Mouse (Mus musculus) small intestine, adult 2 months (tissue): Measurements from ENCODE around the gene Cog2. TPM values are rescaled to one million over a fixed set of nuclear protein-coding genes. Genes with fewer than 3 reads are reported as not detected.
A peak's percentile ranks its signal among the peaks of the same experiment; 100 is the strongest.

Experiments used
- H3K27ac ChIP-seq: fragments of 200-500 bp; 2 replicates; pipeline ENCODE4 v1.5.1; 2012; ENCODE audit warnings: low read depth, low read length, control low read depth, inconsistent platforms; ENCODE audit not compliant: insufficient read depth
- H3K27me3 ChIP-seq: fragments of 200-500 bp; 2 replicates; pipeline ENCODE4 v1.6.1; 2012; ENCODE audit warnings: mild to moderate bottlenecking, moderate library complexity, low read length, inconsistent platforms; ENCODE audit not compliant: control insufficient read depth, insufficient read depth
- H3K36me3 ChIP-seq: fragments of 200-500 bp; 2 replicates; pipeline ENCODE4 v1.6.1; 2012; ENCODE audit warnings: mild to moderate bottlenecking, low read length, control low read depth, inconsistent platforms; ENCODE audit not compliant: control insufficient read depth, insufficient read depth
- H3K4me1 ChIP-seq: fragments of 200-500 bp; 2 replicates; pipeline ENCODE4 v1.6.1; 2012; ENCODE audit warnings: low read length, inconsistent platforms, mixed read lengths; ENCODE audit not compliant: control insufficient read depth, insufficient read depth, insufficient read length
- H3K4me3 ChIP-seq: fragments of 200-500 bp; 2 replicates; pipeline ENCODE4 v1.5.1; 2012; ENCODE audit warnings: low read depth, mild to moderate bottlenecking, control low read depth, inconsistent platforms, low read length, moderate library complexity
- CTCF ChIP-seq: fragments of 200-500 bp; IDR thresholded peaks from 2 replicates; pipeline ENCODE4 v1.5.1; 2012; ENCODE audit warnings: low read depth, mild to moderate bottlenecking, control low read depth, inconsistent platforms, low read length, moderate library complexity, mixed read lengths; ENCODE audit not compliant: insufficient replicate concordance, insufficient read length; ENCODE audit errors: extremely low read depth
- POLR2A ChIP-seq: fragments of 200-500 bp; IDR thresholded peaks from 2 replicates; pipeline ENCODE4 v1.6.1; 2012; ENCODE audit warnings: low read depth, mild to moderate bottlenecking, control low read depth, inconsistent platforms, low read length, moderate library complexity
- WGBS: fragments of 180-500 bp; shearing (Covaris S2); methylation state at CpG from one replicate; pipeline ENCODE4 v1.1.7; 2018; 5-methylcytosine and 5-hydroxymethylcytosine counted together
- polyA plus RNA-seq: library from polyadenylated mRNA; depleted of rRNA; stranded (reverse); fragments of >200 nt; gene quantifications from 2 replicates; pipeline ENCODE4 v1.2.3, GENCODE M21; 2012

The Cog2 gene
- polyA plus RNA-seq, 1 experiment, result 14.7 TPM

DNA sequence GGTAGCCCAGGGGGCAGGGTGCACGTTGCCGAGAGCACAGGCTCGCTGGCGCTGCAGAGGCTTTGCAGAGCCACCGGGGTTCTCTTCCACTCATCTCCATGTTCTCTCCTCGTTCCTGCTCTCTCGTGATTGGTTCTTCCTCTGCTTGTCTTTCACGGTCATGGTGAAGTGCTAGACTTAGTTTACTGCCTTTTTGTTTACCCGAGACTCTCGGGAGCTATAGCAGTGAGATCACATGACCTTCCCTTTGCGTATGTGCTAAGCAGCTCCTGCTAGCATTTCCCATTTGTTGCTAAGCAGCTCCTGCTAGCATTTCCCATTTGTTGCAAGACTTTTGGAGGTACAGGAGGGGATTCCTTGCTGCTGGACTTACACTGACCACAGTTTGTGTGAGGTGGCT, 26.7 kb downstream of the Cog2 start:
- 55% methylated on average over 11 of the region's 11 CpGs for WGBS
- no peaks in the 10 kb centered on the region for H3K4me1 ChIP-seq
- no peaks in the 10 kb centered on the region for H3K27me3 ChIP-seq
- TF ChIP-seq CTCF (no peak), POLR2A (no peak)
- no peak overlapping the region for H3K27ac ChIP-seq
- H3K4me3 ChIP-seq, result no peak overlapping the region
- peaks cover 86% of the 10 kb centered on the region for H3K36me3 ChIP-seq

DNA sequence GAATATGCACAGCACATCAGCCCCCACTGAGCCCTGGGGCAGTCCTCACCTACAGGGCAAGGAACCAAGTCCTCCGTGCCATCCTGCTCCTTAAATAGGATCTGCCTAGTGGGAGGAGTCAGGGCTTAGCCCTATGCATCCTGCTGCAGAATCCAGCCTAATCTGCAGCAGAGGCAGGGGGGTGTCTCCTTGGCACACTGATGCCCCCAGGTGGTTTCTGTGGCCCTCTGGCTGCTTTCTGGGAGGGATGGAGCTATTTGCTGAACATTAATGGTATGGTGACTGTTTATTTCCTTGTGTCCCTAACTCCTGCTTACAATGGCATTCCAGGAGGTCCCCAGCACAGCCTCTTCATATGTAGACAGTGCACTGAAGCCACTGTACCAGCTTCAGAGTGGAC, 27.6 kb downstream of the Cog2 start:
- Histone ChIP-seq H3K4me1 (no peaks in the 10 kb centered on the region), H3K27ac (no peak overlapping the region), H3K27me3 (no peaks in the 10 kb centered on the region), H3K4me3 (no peak overlapping the region), H3K36me3 (peaks cover 83% of the 10 kb centered on the region)
- TF ChIP-seq POLR2A (no peak), CTCF (no peak)
- 83% methylated on average over 1 of the region's 1 CpGs for WGBS

DNA sequence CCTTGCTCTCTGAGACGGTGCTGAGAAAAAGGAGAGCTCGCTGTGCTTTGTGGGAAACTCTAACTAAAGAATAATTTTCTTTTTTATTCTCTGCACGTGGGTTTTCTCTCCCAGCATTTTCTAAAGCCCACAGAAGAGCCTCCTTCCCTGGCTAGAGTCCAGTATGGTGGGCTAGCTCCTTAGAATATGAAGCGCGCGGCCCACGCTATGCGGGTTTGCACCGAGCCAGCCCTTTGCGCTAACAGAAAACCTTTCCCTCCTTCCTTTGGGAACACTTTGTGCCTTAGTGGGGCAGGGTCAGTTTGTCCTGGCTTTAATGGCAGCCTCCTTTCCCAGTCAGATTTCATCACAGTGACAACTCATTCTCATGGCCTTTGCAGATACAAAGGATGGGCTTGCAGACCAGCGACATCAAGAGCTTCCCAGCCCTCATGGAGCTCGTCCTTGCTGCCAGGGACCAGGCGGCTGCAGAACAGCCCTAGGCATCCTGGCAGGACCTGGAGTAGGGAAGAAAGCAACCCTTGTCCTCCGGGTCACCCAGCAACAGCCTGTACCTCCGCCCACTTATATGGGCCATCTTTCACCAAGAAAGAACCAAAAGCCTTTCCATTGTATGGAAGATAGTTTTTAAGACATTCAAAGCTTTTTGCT, 30.6 kb downstream of the Cog2 start:
- no peak for TF ChIP-seq CTCF
- no peak for TF ChIP-seq POLR2A
- WGBS, result 93% methylated on average over 15 of the region's 15 CpGs
- H3K27ac ChIP-seq, result no peak overlapping the region
- no peaks in the 10 kb centered on the region for H3K4me1 ChIP-seq
- no peaks in the 10 kb centered on the region for H3K27me3 ChIP-seq
- H3K36me3 ChIP-seq, result peaks cover 59% of the 10 kb centered on the region
- H3K4me3 ChIP-seq, result no peak overlapping the region

DNA sequence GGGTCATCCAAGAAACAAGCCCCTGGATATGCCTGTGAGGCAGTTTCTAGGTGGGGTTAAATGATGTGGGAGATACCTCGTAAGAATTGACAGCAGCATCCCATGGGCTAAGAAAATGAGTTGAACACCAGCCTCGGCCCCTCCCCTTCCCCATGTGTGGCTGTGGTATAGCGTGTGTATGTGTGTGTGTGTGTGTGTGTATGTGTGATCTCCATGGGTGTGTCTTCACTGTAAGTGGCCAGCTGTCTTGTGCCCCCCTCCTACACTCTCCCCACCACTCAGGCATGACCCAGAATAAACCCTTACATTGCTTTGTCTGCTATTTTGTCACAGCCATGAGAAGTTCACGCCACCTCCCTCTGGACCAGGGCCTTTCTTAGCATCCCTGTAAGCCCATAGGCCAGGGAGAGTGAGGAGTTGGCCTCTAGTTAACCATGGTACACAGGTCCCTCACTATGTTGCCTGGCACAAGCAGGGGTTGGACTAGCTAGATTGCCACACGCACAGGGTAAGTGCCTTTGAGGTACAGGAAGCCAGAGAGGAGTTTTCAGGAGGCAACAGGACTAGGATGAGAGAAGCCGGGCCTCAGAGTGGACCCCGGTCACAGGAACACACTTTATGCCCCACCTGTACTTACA, 34.7 kb downstream of the Cog2 start:
- peaks cover 24% of the 10 kb centered on the region for H3K36me3 ChIP-seq
- no peak overlapping the region for H3K27ac ChIP-seq
- H3K27me3 ChIP-seq, result no peaks in the 10 kb centered on the region
- WGBS, result 89% methylated on average over 7 of the region's 7 CpGs
- no peaks in the 10 kb centered on the region for H3K4me1 ChIP-seq
- no peak overlapping the region for H3K4me3 ChIP-seq
- TF ChIP-seq CTCF (no peak), POLR2A (no peak)

DNA sequence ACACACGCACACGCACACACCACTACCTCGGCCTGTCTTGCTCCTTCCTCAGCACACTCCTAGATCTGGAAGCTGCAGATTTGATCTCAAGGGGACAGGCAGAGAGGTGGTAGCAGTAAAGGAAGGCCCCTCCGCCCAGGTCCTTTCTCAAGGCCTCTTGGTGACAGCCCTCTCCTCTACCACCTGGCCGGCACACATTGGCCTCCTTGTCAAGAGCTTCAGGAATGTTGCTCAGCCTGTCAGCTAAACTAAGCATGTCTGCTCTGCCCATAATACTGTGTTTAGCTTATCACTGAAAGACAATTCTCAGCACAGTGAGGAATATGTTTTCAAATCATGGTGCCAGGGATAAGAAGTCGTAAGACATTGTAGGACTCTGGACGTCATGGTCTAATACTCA, 35.6 kb downstream of the Cog2 start:
- Histone ChIP-seq H3K36me3 (peaks cover 15% of the 10 kb centered on the region), H3K4me1 (no peaks in the 10 kb centered on the region), H3K27ac (no peak overlapping the region), H3K4me3 (no peak overlapping the region), H3K27me3 (no peaks in the 10 kb centered on the region)
- 75% methylated on average over 7 of the region's 7 CpGs for WGBS
- TF ChIP-seq CTCF (no peak), POLR2A (no peak)

DNA sequence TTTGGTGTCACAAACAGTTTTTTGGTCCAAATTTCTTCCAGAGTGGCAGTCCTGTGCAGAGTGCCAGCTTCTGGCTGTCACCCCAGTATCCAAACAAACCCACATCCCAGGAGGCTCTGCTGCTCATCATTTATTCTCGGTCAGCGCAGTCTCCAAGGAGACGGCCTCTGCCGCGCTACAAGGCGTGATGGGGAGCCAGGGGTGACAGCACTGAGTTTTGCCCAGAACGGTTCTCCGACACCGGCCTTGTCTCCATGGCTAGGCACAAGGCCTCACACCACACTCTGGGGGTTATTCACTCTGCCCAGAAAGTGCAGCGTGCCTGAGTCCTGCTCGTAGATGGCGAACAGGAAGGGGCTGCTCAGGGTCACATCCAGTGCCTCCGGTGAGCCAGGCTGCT, 36.1 kb downstream of the Cog2 start:
- H3K27ac ChIP-seq, result no peak overlapping the region
- H3K27me3 ChIP-seq, result no peaks in the 10 kb centered on the region
- no peak for TF ChIP-seq CTCF
- no peak for TF ChIP-seq POLR2A
- H3K4me3 ChIP-seq, result no peak overlapping the region
- peaks cover 10% of the 10 kb centered on the region for H3K36me3 ChIP-seq
- no peaks in the 10 kb centered on the region for H3K4me1 ChIP-seq
- WGBS, result 84% methylated on average over 13 of the region's 13 CpGs

DNA sequence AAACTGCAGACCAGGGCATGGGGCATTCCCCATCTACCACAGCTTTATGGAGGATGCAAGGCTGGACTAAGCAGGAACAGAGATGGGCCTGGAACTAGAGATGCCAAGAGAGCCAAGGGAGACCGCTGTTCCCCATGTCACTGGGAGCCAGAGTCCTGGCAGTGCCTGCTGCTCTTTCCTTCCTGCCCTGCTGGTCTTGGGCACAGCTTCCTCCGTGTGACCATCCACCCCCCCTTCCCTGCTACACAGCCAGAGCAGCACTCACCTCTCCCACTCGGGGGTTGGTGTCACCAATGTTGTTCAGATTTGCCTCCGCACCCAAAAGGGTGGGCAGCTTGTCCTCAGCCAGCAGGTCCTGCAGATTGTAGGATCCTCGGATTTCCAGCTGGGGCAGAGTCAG, 36.9 kb downstream of the Cog2 start:
- 0 out of 2 replicates have a peak overlapping the region, but pooled peaks have one; percentile 0 for H3K4me3 ChIP-seq
- H3K36me3 ChIP-seq, result peaks cover 2% of the 10 kb centered on the region
- no peak overlapping the region for H3K27ac ChIP-seq
- no peaks in the 10 kb centered on the region for H3K4me1 ChIP-seq
- TF ChIP-seq POLR2A (no peak), CTCF (no peak)
- WGBS, result 62% methylated on average over 5 of the region's 5 CpGs
- no peaks in the 10 kb centered on the region for H3K27me3 ChIP-seq

DNA sequence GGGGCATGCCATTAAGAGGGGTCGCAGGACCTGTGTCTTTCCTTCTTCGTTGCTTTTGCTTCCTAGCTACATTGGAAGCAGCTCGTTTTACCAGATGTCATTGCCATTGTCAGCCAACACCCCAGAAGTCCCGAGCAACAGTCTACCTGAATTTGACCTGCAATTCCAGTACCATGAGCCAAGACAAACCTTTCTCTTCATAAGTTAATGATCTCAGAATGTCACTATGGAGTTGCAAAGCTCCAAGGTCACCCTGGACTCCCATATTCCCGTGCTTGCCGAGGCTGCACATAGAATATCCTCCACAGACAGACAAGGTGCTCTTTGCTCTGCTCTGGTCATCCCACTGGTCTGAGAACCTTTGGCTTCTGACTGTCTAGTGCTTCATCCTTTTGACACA, 46.6 kb downstream of the Cog2 start:
- TF ChIP-seq POLR2A, result no peak
- no peak for TF ChIP-seq CTCF
- no peak overlapping the region for H3K27ac ChIP-seq
- H3K4me1 ChIP-seq, result peaks cover 12% of the 10 kb centered on the region; the same call in 1 of the 2 replicates
- WGBS, result 51% methylated on average over 6 of the region's 6 CpGs
- H3K36me3 ChIP-seq, result no peaks in the 10 kb centered on the region
- H3K27me3 ChIP-seq, result no peaks in the 10 kb centered on the region
- H3K4me3 ChIP-seq, result no peak overlapping the region
